Mouse (Mus musculus) kidney, adult 2 months (tissue): ENCODE measurements at regions not wholly inside any gene's neighbourhood (a gene's known extent, or its start where the extent isn't known, plus 50 kb on each side); places are given as distances from the start of the nearest gene placed in this dataset.
"Not testable (repeated sequence)": the region's sequence is repeated elsewhere in the genome, so short reads cannot be mapped to it uniquely, and the experiment has no call there.

Experiments used
- DNase-seq: peaks from one replicate; pipeline ENCODE4 v3.0.0; 2021
- H3K27ac ChIP-seq: fragments of 200-500 bp; 2 replicates; pipeline ENCODE4 v1.5.1; 2012; ENCODE audit warnings: low read depth, low read length, control low read depth, inconsistent platforms; ENCODE audit not compliant: insufficient read depth
- H3K27me3 ChIP-seq: fragments of 200-500 bp; replicated peaks from 2 replicates; pipeline ENCODE4 v1.6.1; 2012; ENCODE audit warnings: mild to moderate bottlenecking, moderate library complexity, low read length, inconsistent platforms; ENCODE audit not compliant: control insufficient read depth, insufficient read depth
- H3K36me3 ChIP-seq: fragments of 200-500 bp; 2 replicates; pipeline ENCODE4 v1.6.1; 2012; ENCODE audit warnings: mild to moderate bottlenecking, moderate library complexity, low read length, inconsistent platforms; ENCODE audit not compliant: control insufficient read depth, insufficient read depth
- H3K4me1 ChIP-seq: fragments of 200-500 bp; 2 replicates; pipeline ENCODE4 v1.6.1; 2011; ENCODE audit warnings: low read length; ENCODE audit not compliant: control insufficient read depth, insufficient read depth
- H3K4me3 ChIP-seq: fragments of 200-500 bp; 2 replicates; pipeline ENCODE4 v1.5.1; 2011; ENCODE audit warnings: mild to moderate bottlenecking, low read depth, low read length, control low read depth; ENCODE audit not compliant: insufficient read depth
- WGBS: fragments of 180-500 bp; shearing (Covaris S2); methylation state at CpG from one replicate; pipeline ENCODE4 v1.1.7; 2018; 5-methylcytosine and 5-hydroxymethylcytosine counted together

DNA sequence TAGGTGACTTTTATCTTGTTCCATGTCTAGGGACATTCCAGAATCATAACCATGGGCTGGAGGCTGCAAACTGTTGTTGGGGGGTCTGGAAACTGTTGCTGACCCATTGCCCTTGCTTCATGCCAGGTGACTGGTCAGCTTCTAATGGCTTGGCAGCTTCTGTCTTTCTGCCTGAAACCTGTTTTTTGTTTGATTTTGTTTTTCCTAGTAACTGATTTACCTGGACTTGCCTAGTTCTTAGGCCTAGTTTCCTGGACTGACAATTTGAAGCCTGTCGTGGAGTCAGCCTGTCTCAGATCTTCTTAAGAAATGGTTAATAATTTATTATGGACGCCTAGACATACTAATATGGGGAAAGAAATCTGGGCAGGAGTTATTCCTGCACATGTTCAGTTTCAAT, 126.3 kb downstream of the Psg29 start:
- not testable (repeated sequence) for H3K27me3 ChIP-seq
- 48% methylated on average over 2 of the region's 2 CpGs for WGBS

More for the DNA sequence above, 126.3 kb downstream of the Psg29 start:
- H3K4me3 ChIP-seq, H3K27ac ChIP-seq, H3K4me1 ChIP-seq, H3K36me3 ChIP-seq: not testable (repeated sequence)
- DNase-seq = peak; percentile 63
